In genomic region chr6:52220003-52220864, GRCm38 (mm10) we compare ENCODE assay signal across 12 mouse cellular contexts. TPM values are rescaled to one million over a fixed set of nuclear protein-coding genes. Genes with fewer than 3 reads are reported as not detected.
A peak's percentile ranks its signal among the peaks of the same experiment; 100 is the strongest.
DNase-seq lines count a peak whose midpoint lies in the region; ATAC-seq lines count a peak whose summit lies in the region.
"Had no signal": no experiment of that assay in that cellular context is flagged by ENCODE, and none has a peak within 500 bp of the region (broad histone marks: within the 10 kb centered on the region; RNA-seq: fewer than 3 reads in every experiment).

No protein-coding gene starts in this region.

- H3K4me2 ChIP-seq in liver, embryonic 11.5 days = no peak overlapping the region
- peak overlapping the region; percentile 97 for H3K4me2 ChIP-seq in stomach, embryonic 16.5 days (ENCODE audit: low read depth, low read length)

- H3K27ac ChIP-seq in liver, embryonic 11.5 days (ENCODE audit: low read depth, low read length) = no peak overlapping the region
- 0 out of 2 replicates have a peak overlapping the region, but pooled peaks have one; percentile 3 for H3K27ac ChIP-seq in stomach, embryonic 16.5 days (ENCODE audit: low read length)

- no peaks in the 10 kb centered on the region for H3K36me3 ChIP-seq in liver, embryonic 11.5 days (ENCODE audit: control insufficient read depth, insufficient read depth, low read length)
- no peaks in the 10 kb centered on the region for H3K36me3 ChIP-seq in stomach, embryonic 16.5 days (ENCODE audit: control insufficient read depth, insufficient read depth, low read length)

- ATAC-seq in liver, embryonic 11.5 days (replicated peaks; ENCODE audit: low FRiP score) = no peak
- ATAC-seq in stomach, embryonic 16.5 days (ENCODE audit: insufficient read depth, low FRiP score) = no peak
- ATAC-seq in monocyte, adult 5-6 weeks (replicated peaks; ENCODE audit: insufficient number of reproducible peaks, low FRiP score, low TSS enrichment, poor library complexity, severe bottlenecking) = no peak

- DNase-seq in liver = peak; percentile 10
- DNase-seq in liver, embryonic 11.5 days (ENCODE audit: low spot score) = no peak
- peak; percentile 58 for DNase-seq in forelimb bud, embryonic 11.5 days (ENCODE audit: low read depth, low spot score)
- DNase-seq in kidney, postnatal 25 days = peak; percentile 61 to 83
- DNase-seq in right cerebral cortex, postnatal 14 days = no peak
- DNase-seq in adipocyte (ENCODE audit: low spot score) = no peak
- DNase-seq: adrenal gland, adult 2 months; heart, postnatal 36 days; layer of hippocampus, postnatal 36 days had no signal

- H3K4me3 ChIP-seq in liver, embryonic 11.5 days (ENCODE audit: low read depth, low read length) = no peak overlapping the region
- peak overlapping the region; percentile 69 for H3K4me3 ChIP-seq in stomach, embryonic 16.5 days (replicated peaks; ENCODE audit: low read length)

- H3K9me3 ChIP-seq in liver, embryonic 11.5 days (ENCODE audit: control insufficient read depth, low read length) = no peaks in the 10 kb centered on the region
- H3K9me3 ChIP-seq in stomach, embryonic 16.5 days (replicated peaks; ENCODE audit: control insufficient read depth, low read length) = no peaks in the 10 kb centered on the region

- no peak overlapping the region for H3K9ac ChIP-seq in liver, embryonic 11.5 days (ENCODE audit: low read depth, low read length)
- H3K9ac ChIP-seq in stomach, embryonic 16.5 days (ENCODE audit: low read length) = peak overlapping the region; percentile 35

- H3K27me3 ChIP-seq in liver, embryonic 11.5 days (replicated peaks; ENCODE audit: control insufficient read depth, insufficient read depth, low read length) = peaks cover 100% of the 10 kb centered on the region
- peaks cover 88% of the 10 kb centered on the region for H3K27me3 ChIP-seq in stomach, embryonic 16.5 days (ENCODE audit: control insufficient read depth, insufficient read depth, low read length)

- H3K4me1 ChIP-seq in liver, embryonic 11.5 days (replicated peaks; ENCODE audit: control insufficient read depth, insufficient read depth, low read length) = no peaks in the 10 kb centered on the region
- peaks cover 8% of the 10 kb centered on the region; the same call in 1 of the 2 replicates for H3K4me1 ChIP-seq in stomach, embryonic 16.5 days (ENCODE audit: control insufficient read depth, insufficient read depth, low read length)

- 22% methylated on average over 32 of the region's 32 CpGs for WGBS in liver, embryonic 11.5 days
- 34% methylated on average over 32 of the region's 32 CpGs for WGBS in stomach, embryonic 16.5 days

RNA-seq across cellular contexts. Expression of gene Hoxa7, which starts 1.4 kb away (rescaled TPM):
- 2.7 and 3.1 TPM in 2 replicates for polyA plus RNA-seq in liver, embryonic 11.5 days (2014; fragmentation: Nextera tagmentation; extraction: Ambion mirVana)
- polyA plus RNA-seq in stomach, embryonic 16.5 days (2015; fragmentation: Nextera tagmentation; extraction: Ambion mirVana) = 10.8 and 12.3 TPM in 2 replicates
- total RNA-seq in monocyte, adult 5-6 weeks (2017) = not detected in 3 replicates
- total RNA-seq: layer of hippocampus, postnatal 36 days had no signal
- polyA plus RNA-seq: cortical plate, adult 2 months had no signal

RNA-seq across cellular contexts. Expression of gene Gm28308, which starts 7.1 kb away (rescaled TPM):
- not detected in 2 replicates for polyA plus RNA-seq in liver, embryonic 11.5 days (2014; fragmentation: Nextera tagmentation; extraction: Ambion mirVana)
- not detected in 2 replicates for polyA plus RNA-seq in stomach, embryonic 16.5 days (2015; fragmentation: Nextera tagmentation; extraction: Ambion mirVana)
- 5.6 TPM in 1 of 3 replicates, not detected in the others for total RNA-seq in monocyte, adult 5-6 weeks (2017)
- total RNA-seq: heart, postnatal 36 days; layer of hippocampus, postnatal 36 days had no signal
- polyA plus RNA-seq: cortical plate, adult 2 months had no signal

RNA-seq across cellular contexts. Expression of gene Hoxa3, which starts 7.1 kb away (rescaled TPM):
- polyA plus RNA-seq in liver, embryonic 11.5 days (2014; fragmentation: Nextera tagmentation; extraction: Ambion mirVana) = 2.8 and 2.9 TPM in 2 replicates
- 6.0 and 7.4 TPM in 2 replicates for polyA plus RNA-seq in stomach, embryonic 16.5 days (2015; fragmentation: Nextera tagmentation; extraction: Ambion mirVana)
- 0.29 TPM in 1 of 3 replicates, not detected in the others for total RNA-seq in monocyte, adult 5-6 weeks (2017)
- total RNA-seq: layer of hippocampus, postnatal 36 days had no signal
- polyA plus RNA-seq: cortical plate, adult 2 months had no signal

RNA-seq across cellular contexts. Expression of gene Hoxa9, which starts 10.7 kb away (rescaled TPM):
- polyA plus RNA-seq in liver, embryonic 11.5 days (2014; fragmentation: Nextera tagmentation; extraction: Ambion mirVana) = 1.8 and 2.2 TPM in 2 replicates
- polyA plus RNA-seq in stomach, embryonic 16.5 days (2015; fragmentation: Nextera tagmentation; extraction: Ambion mirVana) = 0.50 and 1.2 TPM in 2 replicates
- 0.29 TPM in 1 of 3 replicates, not detected in the others for total RNA-seq in monocyte, adult 5-6 weeks (2017)
- total RNA-seq: heart, postnatal 36 days; layer of hippocampus, postnatal 36 days had no signal
- polyA plus RNA-seq: cortical plate, adult 2 months had no signal

RNA-seq across cellular contexts. Expression of gene Hoxa6, which starts 11.7 kb away (rescaled TPM):
- polyA plus RNA-seq in liver, embryonic 11.5 days (2014; fragmentation: Nextera tagmentation; extraction: Ambion mirVana) = 0.45 and 0.71 TPM in 2 replicates
- 1.3 and 1.4 TPM in 2 replicates for polyA plus RNA-seq in stomach, embryonic 16.5 days (2015; fragmentation: Nextera tagmentation; extraction: Ambion mirVana)
- total RNA-seq in monocyte, adult 5-6 weeks (2017) = not detected in 3 replicates
- total RNA-seq: heart, postnatal 36 days; layer of hippocampus, postnatal 36 days had no signal
- polyA plus RNA-seq: cortical plate, adult 2 months had no signal

Comparison
In these comparisons a context has a peak if more than half of its experiments do, and no peak if none do; other contexts are left out.
1. DNase-seq: peak in liver (single experiment), forelimb bud, embryonic 11.5 days (single experiment) and kidney, postnatal 25 days (2 of 2); none in liver, embryonic 11.5 days (single experiment), right cerebral cortex, postnatal 14 days (single experiment) and adipocyte (single experiment).